Mouse (Mus musculus): ENCODE measurements around the gene Ntng2. TPM values are rescaled to one million over a fixed set of nuclear protein-coding genes. Genes with fewer than 3 reads are reported as not detected.

Ntng2 gene
- total and polyA plus RNA-seq, 3 experiments = 0.53 to 3.8 TPM; not detected in 1

- Histone ChIP-seq H3K36me3 (replicated peaks in 1 of 2; ENCODE audit: control insufficient read depth in 1 of 2, insufficient read depth in 1 of 2, low read length in 1 of 2) (peaks cover 0 to 2% of the 10 kb centered on the region in 2 experiments), H3K9ac (ENCODE audit: insufficient read depth, low read depth) (no peak overlapping the region), H3K9me3 (replicated peaks; ENCODE audit: low read length) (no peaks in the 10 kb centered on the region), H3K4me3 (replicated peaks in 1 of 3; ENCODE audit: low read depth in 2 of 3, low read length in 2 of 3, poor library complexity in 1 of 3) (no peak overlapping the region), H3K27ac (ENCODE audit: insufficient read depth, low read depth) (no peak overlapping the region), H3K4me1 (ENCODE audit: control insufficient read depth in 1 of 2, insufficient read depth in 2 of 2) (no peaks in the 10 kb centered on the region), H3K4me2 (ENCODE audit: insufficient read depth, low read depth, poor library complexity, severe bottlenecking) (no peak overlapping the region), H3K27me3 (replicated peaks) (peaks cover 82% of the 10 kb centered on the region), H3K79me2 (replicated peaks; ENCODE audit: control insufficient read depth, extremely low read depth, insufficient read depth, poor library complexity, severe bottlenecking) (no peaks in the 10 kb centered on the region)
- dilution Hi-C loops (cut with MboI; ENCODE audit: extremely low pct_ligation_motif_present, extremely low pct_unique_long_range_greater_than_20kb, low sequenced_read_pairs) (no loop called here), in situ Hi-C loops (cut with MboI; ENCODE audit: low pct_ligation_motif_present, low pct_unique_long_range_greater_than_20kb, low sequenced_read_pairs) (no loop called here)
- DNase-seq (ENCODE audit: extremely low read depth) = no peak
- TF ChIP-seq JUN (IDR thresholded peaks at IDR 0.05; ENCODE audit: insufficient read depth, low read depth, low read length) (no peak), USF1 (IDR thresholded peaks at IDR 0.05; ENCODE audit: low read depth, low read length) (no peak), MEF2A (IDR thresholded peaks at IDR 0.05; ENCODE audit: borderline replicate concordance, low read depth, low read length) (no peak), TCF12 (IDR thresholded peaks at IDR 0.05; ENCODE audit: low read depth, low read length) (no peak), GABPA (IDR thresholded peaks at IDR 0.05; ENCODE audit: insufficient replicate concordance, low read depth, low read length) (no peak), CHD1 (IDR thresholded peaks at IDR 0.05; ENCODE audit: low read depth, low read length) (no peak), UBTF (IDR thresholded peaks at IDR 0.05; ENCODE audit: low read depth, low read length) (no peak), IRF4 (IDR thresholded peaks at IDR 0.05; ENCODE audit: low read depth, low read length) (no peak), MAZ (IDR thresholded peaks at IDR 0.05; ENCODE audit: low read depth, low read length) (no peak), BHLHE40 (IDR thresholded peaks at IDR 0.05; ENCODE audit: low read depth, low read length) (no peak), ZMIZ1 (IDR thresholded peaks at IDR 0.05; ENCODE audit: low read depth, low read length) (no peak), KAT2A (IDR thresholded peaks at IDR 0.05; ENCODE audit: insufficient replicate concordance, low read length) (no peak), SIN3A (IDR thresholded peaks at IDR 0.05; ENCODE audit: low read length) (no peak), ZC3H11A (IDR thresholded peaks at IDR 0.05; ENCODE audit: low read depth, low read length) (no peak), ZNF384 (IDR thresholded peaks at IDR 0.05; ENCODE audit: low read depth, low read length) (no peak)
Measured at GRCm38 (mm10) chr2:29235026-29235425, 17.8 kb downstream of the Ntng2 start.

- Histone ChIP-seq H3K79me2 (replicated peaks; ENCODE audit: control insufficient read depth, extremely low read depth, insufficient read depth, poor library complexity, severe bottlenecking) (no peaks in the 10 kb centered on the region), H3K4me2 (ENCODE audit: insufficient read depth, low read depth, poor library complexity, severe bottlenecking) (no peak overlapping the region), H3K36me3 (replicated peaks in 1 of 2; ENCODE audit: control insufficient read depth in 1 of 2, insufficient read depth in 1 of 2, low read length in 1 of 2) (peaks cover 0 to 2% of the 10 kb centered on the region in 2 experiments), H3K4me1 (ENCODE audit: control insufficient read depth in 1 of 2, insufficient read depth in 2 of 2) (no peaks in the 10 kb centered on the region), H3K27ac (ENCODE audit: insufficient read depth, low read depth) (no peak overlapping the region), H3K9ac (ENCODE audit: insufficient read depth, low read depth) (no peak overlapping the region), H3K27me3 (replicated peaks) (peaks cover 81% of the 10 kb centered on the region), H3K9me3 (replicated peaks; ENCODE audit: low read length) (no peaks in the 10 kb centered on the region), H3K4me3 (replicated peaks in 1 of 3; ENCODE audit: low read depth in 2 of 3, low read length in 2 of 3, poor library complexity in 1 of 3) (no peak overlapping the region)
- no peak for DNase-seq (ENCODE audit: extremely low read depth)
- in situ Hi-C loops (cut with MboI; ENCODE audit: low pct_ligation_motif_present, low pct_unique_long_range_greater_than_20kb, low sequenced_read_pairs) (no loop called here), dilution Hi-C loops (cut with MboI; ENCODE audit: extremely low pct_ligation_motif_present, extremely low pct_unique_long_range_greater_than_20kb, low sequenced_read_pairs) (no loop called here)
- TF ChIP-seq POLR2AphosphoS2 (IDR thresholded peaks at IDR 0.05; ENCODE audit: low read depth, low read length) (no peak), NELFE (IDR thresholded peaks at IDR 0.05; ENCODE audit: low read depth, low read length) (no peak), POLR2A (IDR thresholded peaks at IDR 0.05; ENCODE audit: low read depth, low read length) (no peak), USF1 (IDR thresholded peaks at IDR 0.05; ENCODE audit: low read depth, low read length) (no peak), MYC (IDR thresholded peaks at IDR 0.05; ENCODE audit: low read depth, low read length) (no peak), MAFK (IDR thresholded peaks at IDR 0.05; ENCODE audit: insufficient replicate concordance, low read length) (no peak), KAT2A (IDR thresholded peaks at IDR 0.05; ENCODE audit: insufficient replicate concordance, low read length) (no peak), RAD21 (IDR thresholded peaks at IDR 0.05; ENCODE audit: low read depth, low read length) (no peak), JUND (conservative IDR thresholded peaks at IDR 0.05; ENCODE audit: low read depth, low read length) (no peak), CHD2 (IDR thresholded peaks at IDR 0.05; ENCODE audit: low read length) (no peak), CHD1 (IDR thresholded peaks at IDR 0.05; ENCODE audit: low read depth, low read length) (no peak), TCF12 (IDR thresholded peaks at IDR 0.05; ENCODE audit: low read depth, low read length) (no peak), NRF1 (IDR thresholded peaks at IDR 0.05; ENCODE audit: low read depth, low read length) (no peak), E2F4 (IDR thresholded peaks at IDR 0.05; ENCODE audit: insufficient replicate concordance, low read depth, low read length) (no peak), CTCF (conservative IDR thresholded peaks at IDR 0.05 in 1 of 2, IDR thresholded peaks at IDR 0.05 in 1 of 2; ENCODE audit: low read depth in 2 of 2, low read length in 2 of 2) (no peak), ZKSCAN1 (IDR thresholded peaks at IDR 0.05; ENCODE audit: borderline replicate concordance, low read depth, low read length) (no peak), PAX5 (IDR thresholded peaks at IDR 0.05; ENCODE audit: low read length) (no peak), ETS1 (conservative IDR thresholded peaks at IDR 0.05; ENCODE audit: low read depth, low read length) (no peak), SMC3 (IDR thresholded peaks at IDR 0.05; ENCODE audit: low read depth, low read length) (no peak)
Measured at GRCm38 (mm10) chr2:29234002-29234401, 18.8 kb downstream of the Ntng2 start.

Data from CH12.LX (cell line).